Mouse (Mus musculus): ENCODE measurements around the gene Haus8. TPM values are rescaled to one million over a fixed set of nuclear protein-coding genes. Genes with fewer than 3 reads are reported as not detected.

Gene Haus8
- polyA plus RNA-seq, 1 experiment from 2014 or later, result 66.3 TPM

Other genes starting within 250 kb of the Haus8 start
- gene Myo9b, start 220 bp downstream of the Haus8 start, polyA plus RNA-seq (2016; fragmentation: Nextera tagmentation; extraction: Ambion mirVana), result 27.9 and 28.6 TPM in 2 replicates
- gene Use1, start 93.9 kb upstream of the Haus8 start, polyA plus RNA-seq (2016; fragmentation: Nextera tagmentation; extraction: Ambion mirVana), result 83.1 and 84.3 TPM in 2 replicates
- 4.0 and 5.0 TPM in 2 replicates for gene Ocel1, start 98.4 kb upstream of the Haus8 start, polyA plus RNA-seq (2016; fragmentation: Nextera tagmentation; extraction: Ambion mirVana)
- gene Nr2f6, start 109.0 kb upstream of the Haus8 start, polyA plus RNA-seq (2016; fragmentation: Nextera tagmentation; extraction: Ambion mirVana), result 63.6 and 78.0 TPM in 2 replicates
- gene Ushbp1, start 122.9 kb upstream of the Haus8 start, polyA plus RNA-seq (2016; fragmentation: Nextera tagmentation; extraction: Ambion mirVana), result 5.4 and 5.5 TPM in 2 replicates
- 109 and 110 TPM in 2 replicates for gene Babam1, start 123.9 kb upstream of the Haus8 start, polyA plus RNA-seq (2016; fragmentation: Nextera tagmentation; extraction: Ambion mirVana)
- 35.6 and 38.8 TPM in 2 replicates for gene Ankle1, start 133.1 kb upstream of the Haus8 start, polyA plus RNA-seq (2016; fragmentation: Nextera tagmentation; extraction: Ambion mirVana)
- 66.4 and 69.4 TPM in 2 replicates for gene Abhd8, start 190.7 kb upstream of the Haus8 start, polyA plus RNA-seq (2016; fragmentation: Nextera tagmentation; extraction: Ambion mirVana)
- 223 and 236 TPM in 2 replicates for gene Mrpl34, start 192.0 kb upstream of the Haus8 start, polyA plus RNA-seq (2016; fragmentation: Nextera tagmentation; extraction: Ambion mirVana)
- gene Dda1, start 196.3 kb upstream of the Haus8 start, polyA plus RNA-seq (2016; fragmentation: Nextera tagmentation; extraction: Ambion mirVana), result 131 and 134 TPM in 2 replicates
- gene Ano8, start 213.0 kb upstream of the Haus8 start, polyA plus RNA-seq (2016; fragmentation: Nextera tagmentation; extraction: Ambion mirVana), result 2.4 and 3.2 TPM in 2 replicates
- gene Gtpbp3, start 215.2 kb upstream of the Haus8 start, polyA plus RNA-seq (2016; fragmentation: Nextera tagmentation; extraction: Ambion mirVana), result 24.5 and 25.3 TPM in 2 replicates
- 58.0 and 59.2 TPM in 2 replicates for gene Plvap, start 238.8 kb upstream of the Haus8 start, polyA plus RNA-seq (2016; fragmentation: Nextera tagmentation; extraction: Ambion mirVana)